Comparison of ENCODE assay signal across 25 mouse cellular contexts in genomic region chr16:4871926-4872325, GRCm38 (mm10). TPM values are rescaled to one million over a fixed set of nuclear protein-coding genes. Genes with fewer than 3 reads are reported as not detected.
A peak's percentile ranks its signal among the peaks of the same experiment; 100 is the strongest.
DNase-seq lines count a peak whose midpoint lies in the region; ATAC-seq and TF ChIP-seq lines count a peak whose summit lies in the region.
"Had no signal": no experiment of that assay in that cellular context is flagged by ENCODE, and none has a peak within 500 bp of the region (broad histone marks: within the 10 kb centered on the region; RNA-seq: fewer than 3 reads in every experiment).

No protein-coding gene starts in this region.

- H3K9ac ChIP-seq in heart, postnatal 0 days (replicated peaks; ENCODE audit: low read depth, low read length): no peak overlapping the region
- H3K9ac ChIP-seq: embryonic facial prominence, embryonic 13.5 days; forebrain, embryonic 12.5 days; hindbrain, embryonic 14.5 days had no signal

- no peak overlapping the region for H3K4me2 ChIP-seq in heart, postnatal 0 days (ENCODE audit: low read depth, low read length)
- H3K4me2 ChIP-seq: embryonic facial prominence, embryonic 13.5 days; forebrain, embryonic 12.5 days; hindbrain, embryonic 14.5 days had no signal

- peak; percentile 41 for DNase-seq in heart, postnatal 0 days (ENCODE audit: low spot score)
- no peak for DNase-seq in heart, postnatal 25 days (ENCODE audit: low spot score)
- DNase-seq in thymus, postnatal 4 days: peak; percentile 30
- DNase-seq in thymus, adult 18-20 months: no peak
- peak; percentile 50 for DNase-seq in lung, postnatal 10 days
- DNase-seq in naive thymus-derived CD4-positive, alpha-beta T cell, adult 2 months (ENCODE audit: low read depth): peak; percentile 3
- DNase-seq in frontal cortex, postnatal 25 days (ENCODE audit: low spot score in 2 of 2): no peak
- DNase-seq: adrenal gland, adult 8-10 months; adrenal gland, postnatal 36 days; cerebellum, adult 18-20 months; cerebellum, adult 9-11 months; cerebellum, postnatal 36 days; gastrocnemius, postnatal 14 days; heart, postnatal 14 days had no signal

- intact Hi-C loops in heart, postnatal 25 days (cut with DNase I): no loop called here

- peaks cover 7% of the 10 kb centered on the region; the same call in 1 of the 2 replicates for H3K4me1 ChIP-seq in heart, postnatal 0 days (ENCODE audit: control insufficient read depth, insufficient read depth)
- H3K4me1 ChIP-seq: hindbrain, embryonic 10.5 days had no signal

- ATAC-seq in heart, postnatal 0 days (ENCODE audit: insufficient read depth, low read depth): peak; percentile 36
- no peak for ATAC-seq in CD4-positive, CD25-positive, alpha-beta regulatory T cell, adult 4 months
- ATAC-seq: forebrain, embryonic 16.5 days had no signal

- no peak for TF ChIP-seq EP300 in heart, postnatal 0 days (IDR thresholded peaks at IDR 0.05; ENCODE audit: low read depth)

- H3K27me3 ChIP-seq in heart, postnatal 0 days (ENCODE audit: control insufficient read depth, insufficient read depth, low read length): no peaks in the 10 kb centered on the region
- H3K27me3 ChIP-seq: CH12.LX; embryonic facial prominence, embryonic 13.5 days; forebrain, embryonic 12.5 days had no signal

- peaks cover 22% of the 10 kb centered on the region for H3K36me3 ChIP-seq in heart, postnatal 0 days (replicated peaks; ENCODE audit: control insufficient read depth, insufficient read depth, low read length)

- H3K4me3 ChIP-seq in heart, postnatal 0 days (ENCODE audit: low read depth, low read length): no peak overlapping the region
- H3K4me3 ChIP-seq: embryonic facial prominence, embryonic 13.5 days; forebrain, embryonic 12.5 days; heart, embryonic 10.5 days; hindbrain, embryonic 10.5 days had no signal

- 33% methylated on average over 2 of the region's 2 CpGs for WGBS in heart, postnatal 0 days

- TF ChIP-seq CTCF in heart, postnatal 0 days (IDR thresholded peaks at IDR 0.05; ENCODE audit: low read depth): no peak

- no peaks in the 10 kb centered on the region for H3K9me3 ChIP-seq in heart, postnatal 0 days (replicated peaks; ENCODE audit: control insufficient read depth, low read length)
- H3K9me3 ChIP-seq: embryonic facial prominence, embryonic 13.5 days; forebrain, embryonic 12.5 days; heart, embryonic 10.5 days; hindbrain, embryonic 10.5 days had no signal

- no peak overlapping the region for H3K27ac ChIP-seq in heart, postnatal 0 days (ENCODE audit: low read depth)
- H3K27ac ChIP-seq: embryonic facial prominence, embryonic 13.5 days; forebrain, embryonic 12.5 days; heart, embryonic 10.5 days; hindbrain, embryonic 10.5 days; hindbrain, embryonic 14.5 days had no signal

RNA-seq across cellular contexts. Expression of gene Ubald1, which starts 8.2 kb away (rescaled TPM):
- 11.7 and 27.6 TPM in 2 replicates for total RNA-seq in heart, postnatal 0 days (2014; rRNA removed; ENCODE audit: low replicate concordance)
- polyA plus RNA-seq in heart, postnatal 0 days (2015; fragmentation: Nextera tagmentation; extraction: Ambion mirVana): 18.3 and 18.8 TPM in 2 replicates
- total RNA-seq in heart, postnatal 25 days (2021): 10 to 100 TPM; 20.2 to 20.9 TPM
- 10 to 100 TPM; 19.3 to 21.6 TPM for polyA plus RNA-seq in CD4-positive, CD25-positive, alpha-beta regulatory T cell, adult 4 months (2017; shearing (Covaris generic))

RNA-seq across cellular contexts. Expression of gene Mgrn1, which starts 14.1 kb away (rescaled TPM):
- 214 and 223 TPM in 2 replicates for total RNA-seq in heart, postnatal 0 days (2014; rRNA removed; ENCODE audit: low replicate concordance)
- polyA plus RNA-seq in heart, postnatal 0 days (2015; fragmentation: Nextera tagmentation; extraction: Ambion mirVana): 138 and 159 TPM in 2 replicates
- total RNA-seq in heart, postnatal 25 days (2021): 100 to 1,000 TPM; 147 to 148 TPM
- 10 to 100 TPM; 35.2 to 58.5 TPM for polyA plus RNA-seq in CD4-positive, CD25-positive, alpha-beta regulatory T cell, adult 4 months (2017; shearing (Covaris generic))

RNA-seq across cellular contexts. Expression of gene 4930562C15Rik, which starts 36.7 kb away (rescaled TPM):
- total RNA-seq in heart, postnatal 0 days (2014; rRNA removed; ENCODE audit: low replicate concordance): not detected in 2 replicates
- 0.08 and 0.12 TPM in 2 replicates for polyA plus RNA-seq in heart, postnatal 0 days (2015; fragmentation: Nextera tagmentation; extraction: Ambion mirVana)
- total RNA-seq in heart, postnatal 25 days (2021): not detected
- polyA plus RNA-seq in CD4-positive, CD25-positive, alpha-beta regulatory T cell, adult 4 months (2017; shearing (Covaris generic)): 1 to 10 TPM in 1 of 2 experiments, under 1 TPM in 1; 0.68 to 1.3 TPM
- total RNA-seq: adrenal gland, postnatal 36 days; gastrocnemius, adult 18-20 months; gastrocnemius, postnatal 14 days; granulocyte monocyte progenitor cell, adult 5-6 weeks had no signal
- polyA plus RNA-seq: brain, embryonic 14.5 days had no signal

Comparison
In these comparisons a context has a peak if more than half of its experiments do, and no peak if none do; other contexts are left out.
1. DNase-seq: peak in heart, postnatal 0 days (single experiment), thymus, postnatal 4 days (single experiment), lung, postnatal 10 days (single experiment) and naive thymus-derived CD4-positive, alpha-beta T cell, adult 2 months (single experiment); none in heart, postnatal 25 days (single experiment), thymus, adult 18-20 months (0 of 2) and frontal cortex, postnatal 25 days (0 of 2).